Mouse (Mus musculus): Measurements from ENCODE around the gene Nkain2. TPM values are rescaled to one million over a fixed set of nuclear protein-coding genes. Genes with fewer than 3 reads are reported as not detected.

The Nkain2 gene
- total and polyA plus RNA-seq, 2 experiments from 2014 or later = 23.3 to 45.0 TPM

DNA sequence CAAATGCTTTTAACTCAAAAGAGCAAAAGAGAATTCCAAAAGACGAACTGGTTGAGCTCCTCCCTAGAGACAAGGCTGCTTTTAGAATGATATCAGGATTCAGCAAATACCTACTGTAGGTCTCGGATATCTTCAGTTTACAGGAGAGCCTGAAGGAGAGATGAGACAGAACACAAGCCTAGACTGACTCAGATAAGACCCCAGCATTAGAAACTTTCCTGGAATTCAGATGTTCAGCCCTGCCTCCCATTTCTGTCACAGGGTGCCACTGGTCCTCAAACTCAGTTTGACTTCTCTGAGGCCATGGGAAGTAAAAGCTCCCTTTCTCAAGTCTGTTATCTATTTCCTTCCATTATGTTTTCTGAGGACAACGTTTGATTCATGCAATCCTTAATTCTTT is 332.6 kb downstream of the Nkain2 start:
- H3K4me2 ChIP-seq (ENCODE audit: low read depth, low read length, poor library complexity, severe bottlenecking) = no peak overlapping the region
- H3K4me1 ChIP-seq (ENCODE audit: insufficient read depth, low read length) = no peaks in the 10 kb centered on the region
- no peaks in the 10 kb centered on the region for H3K9me3 ChIP-seq (ENCODE audit: low read length)
- no peak overlapping the region for H3K9ac ChIP-seq (replicated peaks; ENCODE audit: low read length, poor library complexity, severe bottlenecking)
- 72% methylated on average over 3 of the region's 3 CpGs for WGBS
- ATAC-seq (ENCODE audit: low FRiP score) = no peak
- no peaks in the 10 kb centered on the region for H3K27me3 ChIP-seq (ENCODE audit: insufficient read depth, low read length)
- no peak for DNase-seq (ENCODE audit: low spot score)
- H3K4me3 ChIP-seq (ENCODE audit: low read depth, low read length) = no peak overlapping the region
- TF ChIP-seq CTCF (IDR thresholded peaks at IDR 0.05) = no peak
- no peak overlapping the region for H3K27ac ChIP-seq (ENCODE audit: low read depth, low read length)
- no peaks in the 10 kb centered on the region for H3K36me3 ChIP-seq (ENCODE audit: insufficient read depth, low read length)

DNA sequence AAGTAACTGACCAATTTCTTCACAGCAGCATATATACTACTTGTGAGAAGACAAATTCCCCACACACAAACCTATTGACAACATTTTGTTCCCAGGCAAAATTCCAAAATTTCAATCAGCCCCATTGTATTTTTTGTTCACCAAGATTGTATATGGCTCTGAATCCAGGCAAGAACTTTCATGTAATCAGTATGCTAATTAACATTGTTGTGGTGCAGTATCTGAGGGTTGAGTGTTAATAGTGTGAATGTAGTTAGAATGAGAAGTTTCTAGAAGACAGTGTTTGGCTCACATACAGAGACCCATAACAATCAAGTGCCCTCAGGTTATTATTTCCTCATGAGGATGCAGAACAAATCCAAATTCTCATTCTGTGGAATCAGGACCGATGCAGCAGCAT is 354.2 kb downstream of the Nkain2 start:
- H3K36me3 ChIP-seq (ENCODE audit: insufficient read depth, low read length) = no peaks in the 10 kb centered on the region
- 44% methylated on average over 1 of the region's 1 CpGs for WGBS
- no peaks in the 10 kb centered on the region for H3K9me3 ChIP-seq (ENCODE audit: low read length)
- H3K9ac ChIP-seq (replicated peaks; ENCODE audit: low read length, poor library complexity, severe bottlenecking) = no peak overlapping the region
- no peak for DNase-seq (ENCODE audit: low spot score)
- no peak for TF ChIP-seq CTCF (IDR thresholded peaks at IDR 0.05)
- no peaks in the 10 kb centered on the region for H3K4me1 ChIP-seq (ENCODE audit: insufficient read depth, low read length)
- no peak overlapping the region for H3K27ac ChIP-seq (ENCODE audit: low read depth, low read length)
- no peak overlapping the region for H3K4me3 ChIP-seq (ENCODE audit: low read depth, low read length)
- ATAC-seq (ENCODE audit: low FRiP score) = no peak
- no peak overlapping the region for H3K4me2 ChIP-seq (ENCODE audit: low read depth, low read length, poor library complexity, severe bottlenecking)
- no peaks in the 10 kb centered on the region for H3K27me3 ChIP-seq (ENCODE audit: insufficient read depth, low read length)

DNA sequence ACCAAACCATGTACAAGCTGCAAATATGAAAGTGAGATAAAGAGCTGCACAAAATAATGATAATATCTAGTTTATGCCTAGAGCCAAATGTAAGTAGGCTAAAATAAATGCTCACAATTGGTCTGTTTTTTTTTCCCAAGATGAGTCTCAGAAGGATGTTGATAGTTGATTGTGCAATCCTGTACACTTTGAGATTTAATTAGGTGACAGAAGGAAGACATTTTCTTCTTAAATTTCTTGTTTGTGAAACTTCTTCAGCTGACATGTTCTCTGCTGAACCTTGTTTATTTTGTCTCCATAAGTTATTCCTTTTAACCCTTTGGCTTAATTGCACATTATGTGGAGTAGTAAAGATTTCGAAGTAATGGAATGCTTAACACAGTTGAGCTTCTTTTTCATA is 379.4 kb downstream of the Nkain2 start:
- Histone ChIP-seq H3K9ac (replicated peaks; ENCODE audit: low read length, poor library complexity, severe bottlenecking) (no peak overlapping the region), H3K4me3 (ENCODE audit: low read depth, low read length) (no peak overlapping the region), H3K4me2 (ENCODE audit: low read depth, low read length, poor library complexity, severe bottlenecking) (no peak overlapping the region), H3K4me1 (ENCODE audit: insufficient read depth, low read length) (no peaks in the 10 kb centered on the region), H3K27ac (ENCODE audit: low read depth, low read length) (no peak overlapping the region), H3K9me3 (ENCODE audit: low read length) (no peaks in the 10 kb centered on the region), H3K27me3 (ENCODE audit: insufficient read depth, low read length) (no peaks in the 10 kb centered on the region), H3K36me3 (ENCODE audit: insufficient read depth, low read length) (no peaks in the 10 kb centered on the region)
- 95% methylated on average over 1 of the region's 1 CpGs for WGBS
- no peak for TF ChIP-seq CTCF (IDR thresholded peaks at IDR 0.05)
- no peak for DNase-seq (ENCODE audit: low spot score)
- no peak for ATAC-seq (ENCODE audit: low FRiP score)

DNA sequence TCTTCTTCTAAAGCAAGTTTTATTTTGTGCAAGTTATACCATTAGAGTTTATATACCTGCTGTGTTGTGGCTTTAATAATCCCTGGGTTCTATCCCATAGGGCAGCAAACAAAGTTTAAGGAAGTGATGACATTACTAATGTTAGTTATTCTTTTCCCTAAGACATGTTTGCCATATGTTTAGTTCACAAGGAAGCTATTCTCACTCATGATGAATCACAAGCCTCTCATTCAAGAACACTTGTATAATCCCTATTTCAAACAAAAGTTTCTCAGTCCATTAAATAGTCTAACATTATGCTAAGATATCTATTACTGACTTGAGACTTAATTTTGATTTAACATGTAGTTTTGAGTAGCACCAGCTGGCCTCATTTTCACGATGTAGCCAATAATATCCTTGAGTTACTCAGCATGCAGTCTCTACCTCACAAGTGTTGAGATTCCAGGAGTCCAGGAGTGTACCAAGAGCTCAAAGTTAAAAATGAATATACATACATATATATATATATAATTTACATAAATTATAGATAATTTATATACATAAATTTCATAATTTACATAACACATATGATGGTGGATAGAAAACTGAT is 395.6 kb downstream of the Nkain2 start:
- no peak overlapping the region for H3K4me3 ChIP-seq (ENCODE audit: low read depth, low read length)
- H3K27me3 ChIP-seq (ENCODE audit: insufficient read depth, low read length) = no peaks in the 10 kb centered on the region
- no peaks in the 10 kb centered on the region for H3K4me1 ChIP-seq (ENCODE audit: insufficient read depth, low read length)
- no peak for ATAC-seq (ENCODE audit: low FRiP score)
- H3K27ac ChIP-seq (ENCODE audit: low read depth, low read length) = no peak overlapping the region
- TF ChIP-seq CTCF (IDR thresholded peaks at IDR 0.05) = no peak
- H3K36me3 ChIP-seq (ENCODE audit: insufficient read depth, low read length) = no peaks in the 10 kb centered on the region
- DNase-seq (ENCODE audit: low spot score) = no peak
- H3K4me2 ChIP-seq (ENCODE audit: low read depth, low read length, poor library complexity, severe bottlenecking) = no peak overlapping the region
- no peaks in the 10 kb centered on the region for H3K9me3 ChIP-seq (ENCODE audit: low read length)
- H3K9ac ChIP-seq (replicated peaks; ENCODE audit: low read length, poor library complexity, severe bottlenecking) = no peak overlapping the region
- 75% methylated on average over 1 of the region's 1 CpGs for WGBS

DNA sequence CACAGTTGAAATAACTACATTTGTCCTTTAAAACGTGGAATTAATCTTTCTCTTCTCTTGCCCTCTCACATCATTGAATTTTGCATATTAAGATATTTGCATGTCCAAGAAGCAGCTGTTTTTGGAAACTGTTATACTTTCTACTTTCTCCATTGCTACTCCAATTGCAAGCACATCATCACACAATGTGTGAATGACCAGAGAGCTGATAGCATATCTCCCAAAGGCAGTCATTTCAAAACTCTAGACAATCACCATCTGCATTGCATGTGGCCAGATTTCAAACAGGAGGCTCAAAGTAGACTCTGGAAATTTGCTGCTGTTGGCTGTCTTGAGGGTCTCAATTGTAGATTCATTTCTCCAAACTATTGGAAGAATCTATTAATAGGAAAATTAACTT is 396.7 kb downstream of the Nkain2 start:
- Histone ChIP-seq H3K4me2 (ENCODE audit: low read depth, low read length, poor library complexity, severe bottlenecking) (no peak overlapping the region), H3K27ac (ENCODE audit: low read depth, low read length) (no peak overlapping the region), H3K27me3 (ENCODE audit: insufficient read depth, low read length) (no peaks in the 10 kb centered on the region), H3K4me1 (ENCODE audit: insufficient read depth, low read length) (no peaks in the 10 kb centered on the region), H3K4me3 (ENCODE audit: low read depth, low read length) (no peak overlapping the region), H3K36me3 (ENCODE audit: insufficient read depth, low read length) (no peaks in the 10 kb centered on the region), H3K9me3 (ENCODE audit: low read length) (no peaks in the 10 kb centered on the region), H3K9ac (replicated peaks; ENCODE audit: low read length, poor library complexity, severe bottlenecking) (no peak overlapping the region)
- ATAC-seq (ENCODE audit: low FRiP score) = no peak
- no peak for DNase-seq (ENCODE audit: low spot score)
- TF ChIP-seq CTCF (IDR thresholded peaks at IDR 0.05) = no peak
- WGBS = 73% methylated on average over 1 of the region's 1 CpGs

DNA sequence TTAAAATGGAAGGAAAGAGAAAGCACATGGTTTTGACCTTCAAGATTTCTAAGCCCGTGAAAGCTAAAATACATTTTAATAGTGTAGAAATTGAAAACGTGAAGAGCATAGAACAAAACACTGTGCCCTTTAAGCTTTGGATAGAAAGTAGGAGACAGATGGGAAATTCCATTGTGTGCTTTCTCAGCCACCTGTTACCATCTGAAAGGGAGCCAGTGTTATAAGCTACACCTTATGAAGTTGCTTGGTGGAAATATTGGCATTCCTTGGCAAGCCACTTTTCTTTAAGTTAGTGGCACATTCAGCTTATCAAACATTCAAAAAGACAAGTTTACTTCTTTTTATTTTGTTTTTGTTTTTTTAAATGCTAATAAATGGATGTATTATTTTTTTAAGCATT is 427.5 kb downstream of the Nkain2 start:
- ATAC-seq (ENCODE audit: low FRiP score) (no peak), DNase-seq (ENCODE audit: low spot score) (no peak)
- Histone ChIP-seq H3K4me2 (ENCODE audit: low read depth, low read length, poor library complexity, severe bottlenecking) (no peak overlapping the region), H3K4me3 (ENCODE audit: low read depth, low read length) (no peak overlapping the region), H3K27me3 (ENCODE audit: insufficient read depth, low read length) (no peaks in the 10 kb centered on the region), H3K36me3 (ENCODE audit: insufficient read depth, low read length) (no peaks in the 10 kb centered on the region), H3K4me1 (ENCODE audit: insufficient read depth, low read length) (no peaks in the 10 kb centered on the region), H3K27ac (ENCODE audit: low read depth, low read length) (no peak overlapping the region), H3K9me3 (ENCODE audit: low read length) (no peaks in the 10 kb centered on the region), H3K9ac (replicated peaks; ENCODE audit: low read length, poor library complexity, severe bottlenecking) (no peak overlapping the region)
- TF ChIP-seq CTCF (IDR thresholded peaks at IDR 0.05) = no peak
- 70% methylated on average over 2 of the region's 2 CpGs for WGBS

Data from midbrain, postnatal 0 days (tissue).